Mouse (Mus musculus) telencephalon, adult 2 months (tissue): Measurements from ENCODE around the gene Strada.
A peak's percentile ranks its signal among the peaks of the same experiment; 100 is the strongest.
"Not testable (repeated sequence)": the region's sequence is repeated elsewhere in the genome, so short reads cannot be mapped to it uniquely, and the experiment has no call there.

Experiments used
- DNase-seq: peaks from one replicate; pipeline ENCODE4 v3.0.0-alpha.2; 2011; ENCODE audit warnings: low read depth, low spot score

Gene Strada

DNA sequence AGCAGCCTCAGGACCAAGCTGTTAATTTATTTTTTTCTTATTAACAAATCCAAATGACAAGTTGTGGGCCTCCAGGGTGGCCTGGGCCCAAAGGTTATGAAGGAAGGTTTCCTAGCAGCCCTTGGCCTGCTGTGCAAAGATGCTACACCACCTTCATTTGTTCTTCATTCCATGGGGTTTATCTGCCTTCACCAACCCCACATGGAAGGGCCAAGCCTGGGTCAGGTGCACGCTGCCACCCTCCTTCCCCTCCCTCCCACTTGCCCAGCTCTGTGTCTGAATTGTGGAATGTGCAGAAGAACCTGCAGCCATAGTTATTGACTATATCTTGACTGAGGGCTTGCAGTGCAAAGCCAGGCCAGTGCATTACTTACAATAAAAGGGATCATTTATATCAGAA, 45.7 kb downstream of the Strada start:
- no peak for DNase-seq

DNA sequence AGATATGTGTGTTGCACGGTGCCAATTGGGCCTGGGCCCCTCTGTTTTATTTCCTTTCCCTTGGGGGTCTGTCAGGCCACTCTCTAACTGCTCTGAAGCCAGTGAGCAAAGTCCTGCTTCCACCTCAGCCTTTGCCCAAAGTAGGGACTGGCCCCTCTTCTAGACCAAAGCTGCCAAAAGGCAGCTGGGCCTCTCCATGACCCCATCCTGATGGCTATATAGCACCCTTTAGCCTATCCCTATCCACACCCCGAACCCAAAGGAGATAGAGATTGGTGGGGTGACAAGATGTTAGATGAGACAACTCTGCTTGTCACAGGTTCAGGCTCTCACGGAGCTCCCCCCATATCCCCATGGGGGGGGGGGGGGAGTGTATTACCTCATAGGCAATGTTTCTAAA, 46.2 kb downstream of the Strada start:
- no peak for DNase-seq

DNA sequence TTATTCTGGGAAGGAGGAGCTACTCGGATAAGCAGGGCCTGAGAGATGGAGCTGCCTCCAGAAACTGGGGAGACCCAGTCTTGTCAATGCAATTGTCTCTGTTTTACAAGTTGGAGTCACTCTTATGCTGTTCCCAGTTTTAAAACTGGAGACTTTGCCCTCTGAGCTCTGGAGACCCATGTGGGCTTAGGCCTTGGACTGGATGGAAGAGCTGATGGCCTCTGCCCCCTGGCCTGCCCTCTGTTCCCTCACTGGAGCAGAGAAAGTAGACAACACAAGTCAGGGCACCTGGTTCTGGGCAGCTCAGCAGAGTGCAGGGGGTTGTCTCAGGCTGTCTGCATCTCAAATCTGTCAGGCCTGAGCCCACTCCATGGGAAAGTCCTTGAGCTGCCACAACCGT, 47.2 kb downstream of the Strada start:
- DNase-seq = no peak

DNA sequence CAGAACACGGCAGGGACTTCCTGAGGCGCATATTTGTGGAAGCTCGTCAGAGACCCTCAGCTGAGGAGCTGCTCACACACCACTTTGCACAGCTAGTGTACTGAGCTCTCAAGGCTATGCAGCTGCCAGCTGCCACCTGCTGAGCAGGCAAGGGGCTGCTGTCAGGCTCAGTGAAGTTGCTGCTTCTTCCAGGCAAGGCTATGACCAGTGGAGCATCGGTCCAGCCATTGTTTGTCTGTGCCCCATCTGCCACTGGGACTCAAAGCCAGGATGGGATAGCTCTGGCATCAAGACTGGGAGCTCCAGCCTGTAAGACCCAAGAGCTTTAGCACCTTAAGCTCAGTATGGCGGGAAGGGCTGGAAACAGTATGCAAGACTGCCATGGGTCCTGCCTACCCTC, 47.9 kb downstream of the Strada start:
- no peak for DNase-seq

DNA sequence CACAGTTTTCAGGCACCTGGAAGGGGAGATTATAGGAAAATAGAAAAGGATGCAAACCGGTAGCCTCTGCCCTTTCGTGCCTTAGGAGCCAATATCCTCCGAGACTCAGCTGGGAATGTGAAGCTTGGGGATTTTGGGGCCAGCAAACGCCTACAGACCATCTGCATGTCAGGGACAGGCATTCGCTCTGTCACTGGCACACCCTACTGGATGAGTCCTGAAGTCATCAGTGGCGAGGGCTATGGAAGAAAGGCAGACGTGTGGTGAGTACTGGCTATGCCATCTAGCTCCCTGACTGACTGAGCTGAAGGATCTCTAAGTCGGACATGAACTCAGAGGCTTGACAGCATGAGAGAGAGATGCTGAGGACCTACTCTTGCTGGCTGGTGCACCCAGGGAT, 49.8 kb downstream of the Strada start:
- peak; percentile 68 for DNase-seq

DNA sequence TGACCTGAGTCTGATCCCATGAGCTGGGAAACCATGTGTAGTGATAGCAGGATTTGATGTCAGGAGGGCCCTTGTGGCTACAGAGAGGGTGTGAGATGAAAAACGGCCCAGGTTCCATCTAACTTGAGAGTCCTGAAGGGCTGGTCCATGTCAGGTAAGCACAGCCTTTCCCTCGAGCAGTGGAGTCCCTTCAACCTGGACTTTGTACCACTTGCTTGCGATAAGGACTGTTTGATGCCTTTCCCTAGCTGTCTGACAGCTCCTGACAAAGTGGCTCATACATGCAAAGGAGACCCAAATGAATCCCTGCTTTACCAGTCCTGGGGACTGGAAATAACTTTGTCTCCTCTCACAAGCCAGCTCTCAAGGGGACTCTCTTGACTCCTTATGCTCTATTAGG, 50.7 kb downstream of the Strada start:
- DNase-seq = no peak

DNA sequence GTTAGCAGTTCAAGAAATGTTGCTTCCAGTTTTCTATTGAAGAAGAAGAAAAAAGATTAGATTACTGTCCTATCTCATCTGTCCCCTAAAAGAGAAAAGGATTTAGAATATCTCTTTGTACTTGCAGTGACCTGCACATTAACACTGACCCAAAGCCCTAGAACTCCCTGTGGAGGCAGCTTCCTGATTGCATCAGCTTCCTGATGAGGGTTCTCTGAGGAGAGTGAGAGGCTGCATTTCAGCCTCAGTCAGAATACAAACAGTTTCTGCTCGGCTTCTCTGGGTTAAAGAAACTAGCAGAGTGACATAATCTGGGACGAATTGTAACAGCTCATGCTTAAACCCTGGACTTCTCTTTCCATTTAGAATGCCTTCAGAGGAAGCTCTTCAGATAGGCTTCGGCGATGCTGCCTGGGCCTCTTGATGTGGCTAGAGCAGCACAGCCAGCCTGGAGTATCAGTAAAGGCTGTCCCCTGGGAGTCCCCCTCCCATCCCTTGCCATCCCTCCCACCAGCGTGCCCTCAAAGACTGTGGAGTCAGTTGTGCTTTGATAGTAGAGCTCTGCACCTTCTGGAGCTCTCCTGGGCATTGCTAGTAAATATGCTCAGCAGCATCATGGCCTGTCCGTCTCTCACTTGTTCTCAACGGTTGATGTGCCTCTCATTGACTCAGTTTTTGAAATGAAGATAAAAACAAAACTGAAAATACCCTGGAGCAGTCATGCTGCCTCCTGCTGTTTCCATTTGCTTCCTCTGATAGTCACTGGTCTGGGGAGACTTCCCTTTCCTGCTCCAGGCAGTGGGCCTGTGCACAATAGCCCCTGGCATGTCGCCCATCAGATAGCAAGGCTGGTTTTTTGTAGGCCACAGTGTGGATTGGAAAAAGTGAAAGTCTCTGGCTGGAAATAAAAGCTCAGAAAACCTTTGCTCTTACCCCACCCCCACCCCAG, 67.1 kb downstream of the Strada start:
- DNase-seq = no peak

DNA sequence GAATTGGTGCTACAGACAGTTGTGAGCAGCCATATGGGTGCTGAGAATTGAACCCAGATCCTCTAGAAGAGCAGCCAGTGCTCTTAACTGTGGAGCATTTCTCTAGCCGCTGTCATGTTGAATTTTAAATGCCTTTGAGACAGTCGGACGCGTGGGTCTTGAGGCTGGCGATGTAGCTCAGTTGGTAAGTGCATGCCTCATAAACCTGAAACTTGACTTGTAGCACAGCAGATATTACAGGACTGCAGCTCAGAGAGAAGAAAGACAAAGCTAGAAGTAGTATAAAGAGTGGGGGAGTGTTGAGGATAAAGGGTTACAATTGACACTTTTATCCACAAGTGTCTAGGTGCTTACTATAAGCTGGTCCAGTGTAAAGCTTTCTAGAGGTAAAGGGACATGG, 69.5 kb downstream of the Strada start:
- DNase-seq = no peak

DNA sequence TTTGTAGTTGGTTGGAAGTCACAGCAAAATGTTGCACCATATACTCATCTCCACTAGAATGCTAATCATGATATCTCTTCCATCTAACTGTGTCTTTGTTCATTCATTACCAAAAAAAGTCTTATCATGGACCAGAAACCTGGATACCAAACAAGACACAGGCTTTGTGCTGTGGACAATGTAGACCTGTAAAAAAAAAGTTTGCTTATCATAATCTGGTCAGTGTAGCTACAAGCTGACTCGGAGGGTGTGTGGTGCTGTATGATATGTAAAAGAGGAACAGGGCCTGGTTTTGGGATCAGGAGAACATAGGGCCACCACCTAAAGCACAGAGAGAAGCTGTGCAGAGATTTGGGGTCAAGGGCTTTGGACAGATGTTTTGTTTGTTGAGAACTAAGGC, 72.5 kb downstream of the Strada start:
- DNase-seq = no peak

DNA sequence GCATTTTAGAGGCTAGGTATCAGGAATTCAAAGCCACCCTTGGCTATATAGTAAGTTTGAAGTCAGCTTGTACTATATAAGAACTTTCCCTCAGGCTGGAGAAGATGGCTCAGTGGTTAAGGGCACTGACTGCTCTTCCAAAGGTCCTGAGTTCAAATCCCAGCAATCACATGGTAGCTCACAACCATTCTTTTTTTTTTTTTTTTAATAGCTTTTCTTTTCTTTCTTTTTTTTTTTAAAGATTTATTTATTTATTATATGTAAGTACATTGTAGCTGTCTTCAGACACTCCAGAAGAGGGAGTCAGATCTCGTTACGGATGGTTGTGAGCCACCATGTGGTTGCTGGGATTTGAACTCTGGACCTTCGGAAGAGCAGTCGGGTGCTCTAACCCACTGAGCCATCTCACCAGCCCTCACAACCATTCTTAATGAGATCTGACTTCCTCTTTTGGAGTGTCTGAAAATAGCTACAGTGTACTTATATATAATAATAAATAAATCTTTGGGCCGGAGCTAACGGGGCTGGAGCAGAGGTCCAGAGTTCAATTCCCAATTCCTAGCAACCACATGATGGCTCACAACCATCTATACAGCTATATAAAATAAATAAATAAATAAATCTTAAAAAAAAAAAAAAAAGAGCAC, 75.1 kb downstream of the Strada start:
- DNase-seq = not testable (repeated sequence)

DNA sequence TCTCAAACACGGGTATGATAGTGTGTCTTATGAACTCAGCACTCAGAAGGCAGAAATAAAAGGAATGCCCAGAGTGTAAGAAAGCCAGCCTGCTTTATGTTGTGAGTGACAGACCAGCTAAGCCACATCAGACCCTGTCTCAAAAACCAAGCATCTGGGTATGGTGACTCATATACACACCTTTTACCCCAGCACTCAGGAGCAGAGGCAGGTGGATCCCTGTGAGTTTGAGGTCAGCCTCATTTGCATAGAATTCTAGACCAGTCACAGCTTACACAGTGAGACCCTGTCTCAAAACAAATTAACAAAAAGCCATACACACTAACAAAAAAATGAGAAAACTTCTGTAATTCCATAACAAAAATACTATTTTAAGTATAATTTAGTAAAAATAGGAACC, 76.1 kb downstream of the Strada start:
- no peak for DNase-seq

DNA sequence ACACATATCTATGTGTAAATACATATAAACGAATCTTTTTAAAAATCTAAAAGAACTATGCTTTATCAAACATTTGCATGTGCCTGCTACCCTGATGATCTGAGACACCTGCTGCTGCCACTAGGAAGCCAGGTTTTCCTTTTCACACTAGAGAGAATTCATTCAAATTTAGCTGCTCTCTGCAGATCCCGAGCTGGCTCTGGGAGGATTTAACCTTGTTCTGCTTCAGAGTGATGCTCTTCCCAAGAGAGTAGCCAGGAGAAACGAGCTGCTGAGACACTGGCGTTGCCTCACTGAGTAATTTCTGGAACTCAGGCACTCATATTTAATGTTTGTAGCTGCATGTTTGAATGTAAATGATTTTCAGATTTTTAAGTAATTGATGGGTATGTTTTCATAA, 77.2 kb downstream of the Strada start:
- no peak for DNase-seq

DNA sequence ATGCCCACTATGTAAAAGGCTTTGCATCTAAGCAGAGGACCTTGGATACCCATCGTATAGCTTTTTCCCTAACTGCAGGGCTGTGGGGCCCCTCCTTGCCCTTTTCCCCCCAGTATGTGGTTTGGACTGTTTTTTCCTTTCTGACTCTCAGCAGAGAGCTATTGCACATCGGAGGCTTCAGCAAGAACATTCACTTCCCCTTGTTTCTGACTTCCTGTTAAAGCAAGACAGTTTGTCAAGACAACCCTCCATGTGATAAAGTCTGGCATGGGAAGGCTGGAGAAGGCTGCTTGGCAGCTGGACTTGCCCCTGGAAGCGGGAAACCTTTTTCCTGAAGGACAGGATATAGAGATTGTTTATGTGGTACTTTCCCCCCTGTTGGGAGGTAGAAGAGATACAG, 79.2 kb downstream of the Strada start:
- peak; percentile 24 for DNase-seq

DNA sequence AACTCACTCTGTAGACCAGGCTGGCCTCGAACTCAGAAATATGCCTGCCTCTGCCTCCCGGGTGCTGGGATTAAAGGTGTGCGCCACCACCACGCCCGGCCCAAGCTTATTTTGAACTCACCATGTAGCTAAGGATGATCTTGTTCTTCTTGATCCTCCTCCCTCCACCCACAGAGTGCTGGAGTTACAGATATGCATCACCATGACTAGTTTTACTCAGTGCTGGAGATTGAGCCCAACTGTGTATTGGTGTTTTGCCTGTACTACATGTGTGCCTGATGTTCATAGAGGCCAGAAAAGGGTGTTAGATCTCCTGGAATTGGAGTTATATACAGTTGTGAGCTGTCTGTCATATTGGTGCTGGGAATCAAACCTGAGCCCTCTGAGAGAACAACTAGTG, 79.7 kb downstream of the Strada start:
- DNase-seq = no peak
